Mouse (Mus musculus) lung, embryonic 14.5 days (tissue): ENCODE measurements around the gene Pdgfb. TPM values are rescaled to one million over a fixed set of nuclear protein-coding genes. Genes with fewer than 3 reads are reported as not detected.

Experiments used
- ATAC-seq: fragments of 200-750 bp; cut with Nextera tagmentation; 2 replicates; pipeline ENCODE4 v1.8.0; 2017; ENCODE audit warnings: mild to moderate bottlenecking, moderate TSS enrichment, moderate library complexity; ENCODE audit not compliant: insufficient read depth
- DNase-seq: peaks from one replicate; pipeline ENCODE4 v3.0.0-alpha.2; 2015
- H3K27ac ChIP-seq: fragments of 300-500 bp; sonication (generic); 2 replicates; pipeline ENCODE4 v1.5.1; 2014; ENCODE audit warnings: low read depth, mild to moderate bottlenecking, moderate library complexity
- H3K27me3 ChIP-seq: fragments of 300-500 bp; sonication (generic); 2 replicates; pipeline ENCODE4 v1.6.1; 2014; ENCODE audit warnings: low read length, control low read depth; ENCODE audit not compliant: insufficient read depth
- H3K36me3 ChIP-seq: fragments of 300-500 bp; sonication (generic); 2 replicates; pipeline ENCODE4 v1.6.1; 2014; ENCODE audit warnings: control low read depth; ENCODE audit not compliant: insufficient read depth
- H3K4me1 ChIP-seq: fragments of 300-500 bp; sonication (generic); 2 replicates; pipeline ENCODE4 v1.6.1; 2014; ENCODE audit warnings: antibody characterized with exemption, control low read depth; ENCODE audit not compliant: insufficient read depth
- H3K4me2 ChIP-seq: fragments of 300-500 bp; sonication (generic); 2 replicates; pipeline ENCODE4 v1.6.1; 2014; ENCODE audit warnings: mild to moderate bottlenecking
- H3K4me3 ChIP-seq: fragments of 300-500 bp; sonication (generic); 2 replicates; pipeline ENCODE4 v1.5.1; 2014; ENCODE audit warnings: low read depth, low read length
- H3K9ac ChIP-seq: fragments of 300-500 bp; sonication (generic); 2 replicates; pipeline ENCODE4 v1.6.1; 2014
- H3K9me3 ChIP-seq: fragments of 300-500 bp; sonication (generic); 2 replicates; pipeline ENCODE4 v1.6.1; 2016; ENCODE audit warnings: low read depth, low read length, control low read depth
- CTCF ChIP-seq: IDR thresholded peaks from 2 replicates; pipeline ENCODE4 v1.5.1; 2016; ENCODE audit warnings: antibody characterized with exemption, low read depth
- WGBS: fragments of 180-500 bp; shearing (Covaris S2); extraction: QIAGEN DNeasy Blood & Tissue Kit; methylation state at CpG from one replicate; pipeline ENCODE4 v1.1.7; 2014; 5-methylcytosine and 5-hydroxymethylcytosine counted together
- polyA plus RNA-seq: library from polyadenylated mRNA; unstranded; fragments of >200 nt; fragmentation: Nextera tagmentation; extraction: Ambion mirVana; gene quantifications from 2 replicates; pipeline ENCODE4 v1.2.1, GENCODE M21; 2014

Gene Pdgfb
- polyA plus RNA-seq, 1 experiment from 2014 or later, result 13.0 TPM

DNA sequence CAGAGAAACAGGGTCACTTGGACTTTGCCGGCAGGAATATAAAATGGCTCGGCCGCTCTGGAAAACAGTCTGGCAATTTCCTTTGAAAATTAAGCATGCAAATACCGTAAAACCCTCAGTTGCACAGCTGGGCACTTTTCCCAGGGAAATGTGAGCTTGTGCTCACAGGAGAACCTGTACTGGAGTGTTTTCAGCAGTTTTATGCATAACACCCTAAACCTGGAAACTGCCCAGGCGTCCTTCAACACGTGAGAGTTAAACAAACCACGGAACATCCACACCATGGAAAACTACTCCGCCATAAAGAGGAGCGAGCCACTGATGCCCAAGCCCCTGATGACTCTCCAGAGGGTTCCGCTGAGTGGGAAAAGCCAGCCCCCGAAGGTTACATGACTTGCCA, 34.1 kb downstream of the Pdgfb start:
- H3K27ac ChIP-seq, result no peak overlapping the region
- H3K9me3 ChIP-seq, result no peaks in the 10 kb centered on the region
- no peak overlapping the region for H3K9ac ChIP-seq
- no peak for ATAC-seq
- no peak overlapping the region for H3K4me2 ChIP-seq
- no peaks in the 10 kb centered on the region for H3K4me1 ChIP-seq
- H3K4me3 ChIP-seq, result no peak overlapping the region
- TF ChIP-seq CTCF, result no peak
- no peaks in the 10 kb centered on the region for H3K27me3 ChIP-seq
- peak; percentile 20 for DNase-seq
- WGBS, result 66% methylated on average over 11 of the region's 11 CpGs
- H3K36me3 ChIP-seq, result no peaks in the 10 kb centered on the region

DNA sequence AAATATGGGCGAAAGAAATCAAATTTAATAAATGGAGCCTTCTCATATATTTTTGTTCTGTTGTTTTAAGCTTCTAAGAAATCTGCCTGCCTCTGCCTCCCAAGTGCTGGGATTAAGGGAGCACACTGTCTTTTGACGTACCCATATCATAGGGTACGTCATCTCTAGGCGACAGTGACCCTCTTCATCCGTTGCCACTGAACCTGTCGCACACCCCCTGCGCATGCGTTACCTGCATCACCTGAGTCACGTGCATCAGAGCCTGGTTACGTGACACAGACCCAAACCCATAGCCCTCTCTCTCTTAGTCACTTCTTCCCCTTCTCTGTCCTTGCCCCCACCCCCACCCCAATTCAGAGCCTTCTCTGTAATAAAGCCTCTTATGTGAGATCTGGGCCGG, 42.6 kb downstream of the Pdgfb start:
- no peak for DNase-seq
- H3K36me3 ChIP-seq, result no peaks in the 10 kb centered on the region
- no peak overlapping the region for H3K4me3 ChIP-seq
- no peaks in the 10 kb centered on the region for H3K4me1 ChIP-seq
- WGBS, result 93% methylated on average over 11 of the region's 11 CpGs
- no peak overlapping the region for H3K9ac ChIP-seq
- H3K27ac ChIP-seq, result no peak overlapping the region
- no peaks in the 10 kb centered on the region for H3K27me3 ChIP-seq
- H3K9me3 ChIP-seq, result no peaks in the 10 kb centered on the region
- H3K4me2 ChIP-seq, result no peak overlapping the region
- no peak for TF ChIP-seq CTCF
- no peak for ATAC-seq

- TF ChIP-seq CTCF, result no peak
- no peak within 1 kb of the TSS for H3K4me2 ChIP-seq
- no peaks in the 10 kb centered on the region for H3K36me3 ChIP-seq
- ATAC-seq (no peak), DNase-seq (no peak)
- 90% methylated on average over 11 of the region's 11 CpGs for WGBS
- H3K27ac ChIP-seq, result no peak within 1 kb of the TSS
- H3K9me3 ChIP-seq, result no peaks in the 10 kb centered on the region
- H3K4me1 ChIP-seq, result no peaks in the 10 kb centered on the region
- no peak within 1 kb of the TSS for H3K9ac ChIP-seq
- no peaks in the 10 kb centered on the region for H3K27me3 ChIP-seq
- no peak within 1 kb of the TSS for H3K4me3 ChIP-seq
Observed at GRCm38 (mm10) chr15:79970940-79971339, 43.8 kb downstream of the Pdgfb start, which contains the start of gene Cbx7. TSS of gene Cbx7 (minus strand) at chr15:79971119.

GRCm38 (mm10) chr15:79970491-79970890, 44.3 kb downstream of the Pdgfb start:
- H3K36me3 ChIP-seq, result no peaks in the 10 kb centered on the region
- ATAC-seq, result no peak
- no peaks in the 10 kb centered on the region for H3K4me1 ChIP-seq
- H3K9ac ChIP-seq, result no peak overlapping the region
- WGBS, result 94% methylated on average over 18 of the region's 18 CpGs
- TF ChIP-seq CTCF, result no peak
- no peak overlapping the region for H3K4me3 ChIP-seq
- H3K27me3 ChIP-seq, result no peaks in the 10 kb centered on the region
- H3K4me2 ChIP-seq, result no peak overlapping the region
- DNase-seq, result no peak
- no peak overlapping the region for H3K27ac ChIP-seq
- no peaks in the 10 kb centered on the region for H3K9me3 ChIP-seq

GRCm38 (mm10) chr15:79967346-79967745, 47.4 kb downstream of the Pdgfb start:
- H3K27me3 ChIP-seq, result no peaks in the 10 kb centered on the region
- WGBS, result 76% methylated on average over 6 of the region's 6 CpGs
- TF ChIP-seq CTCF, result no peak
- no peak overlapping the region for H3K4me2 ChIP-seq
- H3K27ac ChIP-seq, result no peak overlapping the region
- H3K4me1 ChIP-seq, result no peaks in the 10 kb centered on the region
- ATAC-seq (no peak), DNase-seq (no peak)
- H3K4me3 ChIP-seq, result no peak overlapping the region
- H3K36me3 ChIP-seq, result no peaks in the 10 kb centered on the region
- H3K9ac ChIP-seq, result no peak overlapping the region
- no peaks in the 10 kb centered on the region for H3K9me3 ChIP-seq

DNA sequence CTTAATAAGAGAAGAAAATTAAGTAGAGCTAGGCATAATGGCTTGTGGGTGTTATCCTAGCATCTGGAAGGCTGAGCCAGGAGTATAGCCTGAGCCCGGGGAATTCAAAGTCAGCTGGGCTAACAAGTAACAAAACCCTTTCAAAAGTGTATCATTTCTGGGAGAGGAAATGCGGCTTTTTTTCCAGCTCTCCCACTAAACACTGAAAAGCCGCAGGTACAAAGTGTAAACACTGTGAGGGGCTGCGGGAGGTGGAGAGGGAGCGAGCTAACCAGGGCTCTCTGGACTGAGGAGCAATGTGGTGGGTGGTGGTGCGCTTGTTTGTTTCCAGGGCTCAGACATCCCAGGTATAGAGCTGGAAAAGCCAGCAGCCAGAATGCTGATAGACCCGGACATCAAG, 50.4 kb downstream of the Pdgfb start:
- 64% methylated on average over 7 of the region's 7 CpGs for WGBS
- Histone ChIP-seq H3K9ac (no peak overlapping the region), H3K4me1 (no peaks in the 10 kb centered on the region), H3K27me3 (no peaks in the 10 kb centered on the region), H3K4me3 (no peak overlapping the region), H3K9me3 (no peaks in the 10 kb centered on the region), H3K4me2 (no peak overlapping the region), H3K36me3 (no peaks in the 10 kb centered on the region), H3K27ac (no peak overlapping the region)
- no peak for TF ChIP-seq CTCF
- DNase-seq, result no peak
- no peak for ATAC-seq

- no peak for TF ChIP-seq CTCF
- no peak overlapping the region for H3K4me2 ChIP-seq
- H3K9ac ChIP-seq, result no peak overlapping the region
- H3K27ac ChIP-seq, result no peak overlapping the region
- H3K4me3 ChIP-seq, result no peak overlapping the region
- DNase-seq (no peak), ATAC-seq (no peak)
- H3K9me3 ChIP-seq, result no peaks in the 10 kb centered on the region
- no peaks in the 10 kb centered on the region for H3K27me3 ChIP-seq
- no peaks in the 10 kb centered on the region for H3K4me1 ChIP-seq
- WGBS, result 87% methylated on average over 18 of the region's 18 CpGs
- no peaks in the 10 kb centered on the region for H3K36me3 ChIP-seq
Observed at GRCm38 (mm10) chr15:79962661-79963060, 52.1 kb downstream of the Pdgfb start.

DNA sequence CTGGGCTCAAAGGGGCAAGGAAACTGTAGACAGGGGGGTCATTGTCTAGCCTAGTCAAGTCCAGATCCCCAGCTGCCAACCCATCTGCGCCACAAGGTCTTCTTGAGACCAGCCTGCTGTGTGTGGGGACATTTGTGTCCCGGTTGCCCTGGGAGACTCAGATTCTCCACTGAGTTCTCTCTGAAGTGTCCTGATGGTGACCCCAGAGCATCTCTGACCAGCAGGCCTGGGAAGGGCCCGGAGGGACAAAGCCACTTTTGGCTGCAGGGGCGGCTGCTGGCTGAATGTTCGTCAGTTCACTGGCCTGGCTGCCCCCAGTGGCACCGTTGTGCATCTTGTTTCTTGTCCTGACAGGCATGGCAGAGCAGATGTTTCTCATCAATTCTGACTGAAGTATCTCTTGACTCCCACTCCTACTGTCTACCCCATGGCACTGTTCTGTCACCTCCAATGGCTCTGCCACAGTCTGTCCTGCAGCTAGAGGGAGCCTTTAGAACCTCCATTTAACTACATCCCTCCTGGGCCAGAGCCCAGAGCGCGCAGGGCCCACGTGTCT, 53.3 kb downstream of the Pdgfb start:
- no peak for ATAC-seq
- DNase-seq, result no peak

More for the DNA sequence above, 53.3 kb downstream of the Pdgfb start:
- Histone ChIP-seq H3K27me3 (no peaks in the 10 kb centered on the region), H3K4me1 (no peaks in the 10 kb centered on the region), H3K9me3 (no peaks in the 10 kb centered on the region), H3K9ac (no peak overlapping the region), H3K27ac (no peak overlapping the region), H3K4me3 (no peak overlapping the region), H3K4me2 (no peak overlapping the region), H3K36me3 (no peaks in the 10 kb centered on the region)
- WGBS, result 56% methylated on average over 9 of the region's 9 CpGs
- TF ChIP-seq CTCF, result peak; percentile 41
